Mouse (Mus musculus) stomach, embryonic 14.5 days (tissue): ENCODE measurements at regions not wholly inside any gene's neighbourhood (a gene's known extent, or its start where the extent isn't known, plus 50 kb on each side); places are given as distances from the start of the nearest gene placed in this dataset.

Source experiments
- ATAC-seq: fragments of 200-750 bp; cut with Nextera tagmentation; 2 replicates; pipeline ENCODE4 v1.8.0; 2017; ENCODE audit warnings: low read depth, moderate TSS enrichment; ENCODE audit not compliant: insufficient number of reproducible peaks, insufficient read depth, low FRiP score
- H3K27ac ChIP-seq: fragments of 300-500 bp; sonication (generic); 2 replicates; pipeline ENCODE4 v1.5.1; 2014; ENCODE audit warnings: mild to moderate bottlenecking, low read length, moderate library complexity, mixed read lengths
- H3K27me3 ChIP-seq: fragments of 300-500 bp; sonication (generic); 2 replicates; pipeline ENCODE4 v1.6.1; 2014; ENCODE audit warnings: low read length, control low read depth, mixed read lengths; ENCODE audit not compliant: control insufficient read depth, insufficient read depth
- H3K36me3 ChIP-seq: fragments of 300-500 bp; sonication (generic); 2 replicates; pipeline ENCODE4 v1.6.1; 2014; ENCODE audit warnings: mild to moderate bottlenecking, control low read depth, low read length, moderate library complexity, mixed read lengths; ENCODE audit not compliant: control insufficient read depth, insufficient read depth
- H3K4me1 ChIP-seq: fragments of 300-500 bp; sonication (generic); 2 replicates; pipeline ENCODE4 v1.6.1; 2014; ENCODE audit warnings: low read length, control low read depth, mixed read lengths; ENCODE audit not compliant: control insufficient read depth, insufficient read depth
- H3K4me2 ChIP-seq: fragments of 300-500 bp; sonication (generic); replicated peaks from 2 replicates; pipeline ENCODE4 v1.6.1; 2014; ENCODE audit warnings: low read depth, low read length, control low read depth
- H3K4me3 ChIP-seq: fragments of 300-500 bp; sonication (generic); 2 replicates; pipeline ENCODE4 v1.5.1; 2014; ENCODE audit warnings: low read depth, low read length, control low read depth
- H3K9ac ChIP-seq: fragments of 300-500 bp; sonication (generic); replicated peaks from 2 replicates; pipeline ENCODE4 v1.6.1; 2014; ENCODE audit warnings: low read depth, mild to moderate bottlenecking, control low read depth, low read length, moderate library complexity, mixed read lengths
- H3K9me3 ChIP-seq: fragments of 300-500 bp; sonication (generic); 2 replicates; pipeline ENCODE4 v1.6.1; 2016; ENCODE audit warnings: low read depth, low read length, control low read depth; ENCODE audit not compliant: control insufficient read depth
- WGBS: fragments of 180-500 bp; shearing (Covaris S2); extraction: QIAGEN DNeasy Blood & Tissue Kit; methylation state at CpG from one replicate; pipeline ENCODE4 v1.1.7; 2014; 5-methylcytosine and 5-hydroxymethylcytosine counted together

DNA sequence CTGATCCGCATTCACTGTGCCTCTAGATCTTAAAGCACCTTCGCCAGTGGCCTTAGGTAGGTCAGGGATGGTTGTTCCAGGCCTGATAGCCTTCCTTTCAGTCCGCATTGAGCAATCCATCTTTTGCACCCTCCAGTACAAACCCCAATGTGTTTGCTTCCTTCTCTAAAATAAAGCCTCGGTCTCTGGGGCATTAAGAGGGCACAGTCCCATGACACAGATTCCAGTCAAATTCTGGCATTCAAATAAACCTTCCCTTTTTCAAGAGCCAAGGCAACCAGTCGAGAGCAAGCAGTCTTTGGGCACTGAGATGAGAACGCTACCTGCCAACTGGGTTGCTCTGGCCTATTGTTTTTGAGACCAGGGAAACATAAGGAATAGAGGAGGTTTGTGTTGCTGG is 57.8 kb upstream of the Sash1 start:
- Histone ChIP-seq H3K36me3 (no peaks in the 10 kb centered on the region), H3K4me1 (peaks cover 9% of the 10 kb centered on the region; the same call in 1 of the 2 replicates), H3K9me3 (no peaks in the 10 kb centered on the region), H3K4me3 (no peak overlapping the region), H3K4me2 (no peak overlapping the region), H3K27ac (no peak overlapping the region), H3K9ac (no peak overlapping the region), H3K27me3 (no peaks in the 10 kb centered on the region)
- 91% methylated on average over 6 of the region's 6 CpGs for WGBS
- ATAC-seq: no peak

DNA sequence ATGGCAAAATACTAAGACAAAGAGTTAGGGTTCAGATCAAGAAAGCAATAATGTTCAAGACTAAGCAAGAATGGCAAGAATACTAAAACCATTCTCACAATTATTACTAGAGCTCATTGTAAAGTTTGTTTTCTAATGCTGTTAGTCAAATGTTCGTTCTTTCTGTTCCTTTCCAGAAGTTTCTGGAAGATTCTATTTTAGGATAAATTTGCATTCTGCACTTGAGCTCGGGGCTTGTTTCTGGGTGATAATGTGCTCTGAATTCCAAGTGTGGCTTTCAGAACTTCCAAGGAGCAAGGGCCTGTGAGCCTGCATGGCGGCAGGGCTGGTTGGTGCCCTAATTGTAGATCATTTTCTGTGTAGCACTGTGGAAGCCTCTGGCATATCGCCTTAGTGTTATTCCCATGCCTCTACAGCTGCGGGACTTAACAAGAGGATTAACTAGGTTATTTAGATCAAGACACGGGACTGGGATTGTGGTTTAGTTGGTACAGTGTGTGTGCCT is 57.1 kb upstream of the Sash1 start:
- ATAC-seq: no peak
- no peak overlapping the region for H3K4me2 ChIP-seq
- no peaks in the 10 kb centered on the region for H3K9me3 ChIP-seq
- 93% methylated on average over 6 of the region's 6 CpGs for WGBS
- peaks cover 9% of the 10 kb centered on the region; the same call in 1 of the 2 replicates for H3K4me1 ChIP-seq
- no peaks in the 10 kb centered on the region for H3K27me3 ChIP-seq
- no peak overlapping the region for H3K9ac ChIP-seq
- no peaks in the 10 kb centered on the region for H3K36me3 ChIP-seq
- H3K27ac ChIP-seq: no peak overlapping the region
- no peak overlapping the region for H3K4me3 ChIP-seq

DNA sequence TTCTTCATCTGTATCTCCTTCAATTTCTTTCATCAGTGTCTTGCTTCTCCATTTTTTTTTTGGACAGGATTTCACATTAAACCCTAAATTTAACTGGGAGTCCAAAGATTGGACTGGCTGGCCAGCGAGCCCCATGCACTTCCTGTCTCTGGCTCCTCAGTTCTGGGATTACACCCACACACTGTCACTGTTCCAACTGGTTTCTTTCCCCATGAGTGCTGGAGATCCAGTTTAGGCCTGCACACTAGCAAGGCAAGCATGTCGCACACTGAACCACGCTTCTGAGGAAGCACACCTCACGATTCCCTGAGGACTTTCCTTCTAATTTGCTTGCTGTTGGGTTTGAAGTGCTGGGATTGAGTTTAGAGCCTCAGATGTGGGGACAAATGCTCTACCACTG is 50.5 kb upstream of the Sash1 start:
- Histone ChIP-seq H3K4me2 (no peak overlapping the region), H3K9me3 (no peaks in the 10 kb centered on the region), H3K36me3 (no peaks in the 10 kb centered on the region), H3K27ac (no peak overlapping the region), H3K4me3 (no peak overlapping the region), H3K9ac (no peak overlapping the region), H3K4me1 (no peaks in the 10 kb centered on the region), H3K27me3 (no peaks in the 10 kb centered on the region)
- no peak for ATAC-seq
- 82% methylated on average over 4 of the region's 4 CpGs for WGBS
